Mouse (Mus musculus) hindbrain, embryonic 10.5 days (tissue): ENCODE measurements around the gene Casc1. TPM values are rescaled to one million over a fixed set of nuclear protein-coding genes. Genes with fewer than 3 reads are reported as not detected.

Source experiments
- polyA plus RNA-seq: library from polyadenylated mRNA; unstranded; fragments of >200 nt; fragmentation: Nextera tagmentation; extraction: Ambion mirVana; gene quantifications from 2 replicates; pipeline ENCODE4 v1.2.1, GENCODE M21; 2016

Casc1 gene
- polyA plus RNA-seq, 1 experiment from 2014 or later, result 0.88 TPM

Other genes starting within 250 kb of the Casc1 start
- gene Bcat1, start 134.8 kb downstream of the Casc1 start, polyA plus RNA-seq, result 123 and 134 TPM in 2 replicates
- 1.8 and 2.4 TPM in 2 replicates for gene Lrmp, start 95.4 kb downstream of the Casc1 start, polyA plus RNA-seq
- 32.3 and 33.4 TPM in 2 replicates for gene Etfrf1, start 129 bp upstream of the Casc1 start, polyA plus RNA-seq
- gene Kras, start 39.2 kb upstream of the Casc1 start, polyA plus RNA-seq, result 84.0 and 91.2 TPM in 2 replicates